Mouse (Mus musculus) natural killer cell, adult 2 months (primary cell): Measurements from ENCODE around the gene Cdt1.

ENCODE experiments used
- DNase-seq, 2 experiments: peaks; one replicate each; pipeline ENCODE4 v3.0.0; 2022; ENCODE audit warnings: low spot score in 2 of 2

Gene Cdt1

GRCm38 (mm10) chr8:122567361-122568108 is at the start of gene Cdt1:
TSS of gene Cdt1 (plus strand) at chr8:122568015.
- peak; percentile 91 to 94 for DNase-seq

- no peak for DNase-seq
Observed at GRCm38 (mm10) chr8:122520611-122521010, 47.2 kb upstream of the Cdt1 start.

- DNase-seq: no peak
Observed at GRCm38 (mm10) chr8:122522796-122523651, 44.8 kb upstream of the Cdt1 start.

- no peak for DNase-seq
Observed at GRCm38 (mm10) chr8:122523652-122524360, 44.0 kb upstream of the Cdt1 start.

- no peak for DNase-seq
Observed at GRCm38 (mm10) chr8:122524506-122524905, 43.3 kb upstream of the Cdt1 start.

GRCm38 (mm10) chr8:122525004-122525403 is 42.8 kb upstream of the Cdt1 start:
- DNase-seq: no peak

- no peak for DNase-seq
Observed at GRCm38 (mm10) chr8:122526084-122526483, 41.7 kb upstream of the Cdt1 start.

- no peak for DNase-seq
Observed at GRCm38 (mm10) chr8:122526526-122527170, 41.2 kb upstream of the Cdt1 start.

- DNase-seq: no peak
Observed at GRCm38 (mm10) chr8:122527937-122528336, 39.9 kb upstream of the Cdt1 start.

GRCm38 (mm10) chr8:122529159-122529558 is 38.7 kb upstream of the Cdt1 start:
- no peak for DNase-seq

- DNase-seq: no peak
Observed at GRCm38 (mm10) chr8:122531312-122531711, 36.5 kb upstream of the Cdt1 start.

- DNase-seq: no peak
Observed at GRCm38 (mm10) chr8:122537033-122537432, 30.8 kb upstream of the Cdt1 start.

GRCm38 (mm10) chr8:122537812-122538211 is 30.0 kb upstream of the Cdt1 start:
- no peak for DNase-seq

GRCm38 (mm10) chr8:122538310-122539076 is 29.3 kb upstream of the Cdt1 start:
- DNase-seq: no peak

GRCm38 (mm10) chr8:122544138-122544537 is 23.7 kb upstream of the Cdt1 start:
- no peak for DNase-seq

GRCm38 (mm10) chr8:122546066-122546755 is 21.6 kb upstream of the Cdt1 start:
- no peak for DNase-seq

- no peak for DNase-seq
Observed at GRCm38 (mm10) chr8:122546811-122547453, 20.9 kb upstream of the Cdt1 start.

- DNase-seq: peak; percentile 77 to 86
Observed at GRCm38 (mm10) chr8:122547815-122548214, 20.0 kb upstream of the Cdt1 start.

- no peak for DNase-seq
Observed at GRCm38 (mm10) chr8:122548331-122548730, 19.5 kb upstream of the Cdt1 start.

- DNase-seq: no peak
Observed at GRCm38 (mm10) chr8:122548891-122549439, 18.9 kb upstream of the Cdt1 start.
